Mouse (Mus musculus): ENCODE data around the gene 9430097D07Rik.

- TF ChIP-seq CTCF (IDR thresholded peaks at IDR 0.05; ENCODE audit: low read depth) (no peak), EP300 (IDR thresholded peaks at IDR 0.05; ENCODE audit: low read depth) (no peak)
Observed at GRCm38 (mm10) chr2:32618051-32618450, 42.6 kb upstream of the 9430097D07Rik start.

Data from liver, postnatal 0 days (tissue).